Mouse (Mus musculus) gastrocnemius, postnatal 14 days (tissue): ENCODE measurements around the gene Gfra1. TPM values are rescaled to one million over a fixed set of nuclear protein-coding genes. Genes with fewer than 3 reads are reported as not detected.

Experiments
- DNase-seq: peaks from one replicate; pipeline ENCODE4 v3.0.0; 2021; ENCODE audit warnings: mixed read lengths
- intact Hi-C: fragments of 180-260 bp; cut with DNase I; formaldehyde crosslinking; loops from one replicate; pipeline ENCODE4 v1.15.1; 2025; ENCODE audit warnings: low total_unique reads
- total RNA-seq, 2 experiments: library from RNA; stranded (reverse); gene quantifications; 2 replicates each; pipeline ENCODE4 v1.2.3; 2021

Gfra1 gene
- total RNA-seq, 2 experiments from 2014 or later = 4.7 to 6.6 TPM

DNA sequence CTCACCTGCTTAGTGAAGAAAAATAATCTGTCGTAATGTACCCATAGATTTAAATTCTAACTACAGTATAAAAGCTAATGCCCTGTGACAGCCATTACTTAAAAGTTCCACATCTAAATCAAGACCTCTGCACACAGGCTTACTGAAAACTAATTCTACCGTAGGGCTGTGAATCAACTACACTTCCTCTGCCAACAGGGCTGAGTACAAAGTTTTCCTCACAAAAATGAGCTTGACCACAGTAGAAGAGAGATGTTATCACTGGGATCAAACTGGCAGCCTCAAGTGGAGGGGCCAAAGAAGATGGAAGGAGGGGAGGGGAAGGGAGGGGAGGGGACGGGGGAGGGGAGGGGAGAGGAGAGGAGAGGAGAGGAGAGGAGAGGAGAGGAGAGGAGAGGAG is 42.9 kb downstream of the Gfra1 start:
- DNase-seq = no peak
- intact Hi-C loops = no loop called here

DNA sequence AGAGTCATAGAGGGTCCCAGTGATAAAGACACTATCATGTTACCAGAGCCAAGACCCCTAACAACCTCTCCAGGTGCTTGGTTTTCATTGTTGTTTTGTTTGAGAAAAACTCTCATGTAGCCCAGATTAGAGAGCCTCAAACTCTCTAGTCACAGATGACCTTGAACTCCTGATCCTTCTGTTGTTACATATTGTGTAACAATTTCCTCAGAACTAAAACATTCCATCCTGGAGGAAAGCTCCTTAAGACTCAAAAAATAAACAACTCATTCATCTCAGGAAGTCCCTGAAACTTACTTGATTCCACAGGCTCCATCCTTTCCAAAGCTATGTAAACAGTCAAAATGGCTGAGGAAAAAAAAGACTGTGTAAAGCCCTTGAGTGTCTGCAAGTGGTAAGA is 49.0 kb downstream of the Gfra1 start:
- no peak for DNase-seq
- intact Hi-C loops = no loop called here

DNA sequence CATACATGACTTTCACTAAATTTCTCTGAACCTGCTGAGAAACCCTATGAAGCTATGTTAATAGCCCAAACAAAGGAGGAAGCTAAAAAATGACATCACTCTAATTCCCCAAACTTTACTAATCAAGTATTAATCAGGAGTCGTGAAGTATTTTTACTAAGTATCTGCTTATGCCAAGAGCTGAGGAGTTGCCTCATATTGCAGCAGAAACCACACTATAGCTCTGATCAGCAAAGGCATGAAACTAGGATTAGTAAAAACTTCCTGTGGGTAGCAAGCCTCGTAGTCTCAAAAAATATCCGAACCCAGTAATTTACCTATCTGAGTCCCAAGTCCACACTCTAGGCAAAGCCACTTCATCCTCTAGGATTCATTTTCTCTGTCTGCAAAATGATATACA is 55.5 kb downstream of the Gfra1 start:
- intact Hi-C loops = no loop called here
- no peak for DNase-seq

DNA sequence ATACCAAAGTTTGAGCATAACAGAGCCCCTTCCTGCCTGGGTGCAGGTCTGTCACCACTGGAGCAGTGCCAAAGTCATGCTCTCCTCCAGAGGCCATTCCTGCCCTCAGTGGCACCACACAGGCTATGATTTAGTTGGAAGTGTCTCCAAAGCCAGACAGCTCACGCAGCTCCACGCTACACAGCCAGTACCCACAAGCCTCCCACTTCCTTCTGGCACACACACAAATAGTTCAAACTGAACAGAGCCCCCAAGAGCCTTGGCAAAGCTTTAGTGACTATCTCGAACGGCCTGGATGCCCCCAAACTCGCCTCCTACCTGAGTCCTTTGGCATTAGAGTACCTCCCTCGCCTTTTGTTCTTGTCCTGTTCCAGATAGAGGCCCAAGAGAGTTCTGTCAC is 56.5 kb downstream of the Gfra1 start:
- no peak for DNase-seq
- intact Hi-C loops = no loop called here

DNA sequence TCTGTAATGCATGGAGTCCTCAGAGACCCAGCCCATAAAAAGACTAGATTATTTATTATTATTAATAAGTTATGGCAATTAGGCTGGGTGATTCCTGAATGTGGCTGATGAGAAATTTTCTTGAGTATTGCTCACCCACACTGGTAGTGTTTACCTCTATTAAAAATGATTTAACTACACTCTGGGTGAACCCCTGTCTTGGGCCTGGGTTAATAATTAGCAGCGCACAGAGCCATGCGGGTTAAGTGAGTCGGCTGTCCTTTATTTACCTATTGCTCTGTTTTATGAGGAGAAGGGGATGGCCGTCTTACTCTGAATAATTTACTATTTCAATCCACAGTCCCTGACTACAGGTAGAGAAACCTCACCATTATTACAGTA is 59.1 kb downstream of the Gfra1 start:
- DNase-seq = no peak
- intact Hi-C loops = no loop called here

DNA sequence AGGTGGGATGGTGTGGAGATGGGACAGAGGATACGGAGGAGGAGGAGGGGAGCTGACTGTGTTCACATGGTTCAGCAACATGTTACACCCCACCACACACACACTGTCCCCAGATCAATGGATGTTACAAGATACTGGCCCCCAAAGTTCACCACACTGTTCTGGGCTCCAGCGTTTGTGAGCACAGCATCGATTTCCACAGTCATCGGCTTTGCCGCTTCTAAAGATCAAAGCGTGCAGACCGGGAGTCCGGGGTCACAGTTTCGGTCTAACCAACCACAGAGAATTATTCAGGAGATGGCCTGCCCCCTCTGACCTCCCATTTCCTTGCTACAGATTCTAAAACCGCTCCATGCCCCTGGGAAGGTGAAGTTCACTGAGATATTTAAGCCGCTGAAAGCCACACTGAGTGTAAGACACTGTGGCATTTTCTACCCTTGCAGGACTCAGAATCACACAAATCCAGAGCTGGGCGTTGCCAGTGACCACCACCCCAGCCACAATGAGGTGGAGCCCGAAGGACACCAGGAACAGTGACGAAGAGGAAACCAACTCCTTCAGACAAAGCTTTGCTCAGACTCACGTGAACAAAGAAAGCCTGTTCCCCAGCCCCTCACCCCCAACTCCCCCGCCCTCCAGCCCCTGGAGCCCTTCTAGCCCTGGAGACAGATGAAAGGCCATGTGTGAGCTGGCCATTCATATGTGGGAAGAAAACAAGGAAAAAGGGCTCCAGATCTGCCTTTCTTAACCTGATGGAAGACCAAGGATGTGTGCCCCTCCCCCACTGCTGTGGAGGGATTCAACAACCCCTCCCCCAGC is 59.7 kb downstream of the Gfra1 start:
- no peak for DNase-seq
- intact Hi-C loops = no loop called here

DNA sequence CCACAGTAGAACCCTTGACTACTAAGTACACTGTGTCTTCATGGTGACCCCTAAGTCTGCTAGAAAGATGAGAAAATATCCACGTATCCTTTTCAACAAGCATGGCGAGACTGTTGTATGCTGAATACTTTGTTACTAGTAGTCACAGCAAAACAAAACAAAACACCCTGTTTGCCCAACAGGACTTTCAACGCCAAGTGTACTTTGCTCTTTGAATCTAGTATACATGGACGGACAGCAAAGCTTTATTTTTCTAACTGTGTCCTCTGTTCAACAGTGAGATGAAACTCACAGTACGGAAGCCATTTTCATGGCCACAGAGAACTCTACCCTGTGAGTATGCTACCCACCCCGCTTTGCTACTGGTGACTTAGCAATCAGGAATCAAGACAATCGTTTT is 62.6 kb downstream of the Gfra1 start:
- intact Hi-C loops = no loop called here

DNA sequence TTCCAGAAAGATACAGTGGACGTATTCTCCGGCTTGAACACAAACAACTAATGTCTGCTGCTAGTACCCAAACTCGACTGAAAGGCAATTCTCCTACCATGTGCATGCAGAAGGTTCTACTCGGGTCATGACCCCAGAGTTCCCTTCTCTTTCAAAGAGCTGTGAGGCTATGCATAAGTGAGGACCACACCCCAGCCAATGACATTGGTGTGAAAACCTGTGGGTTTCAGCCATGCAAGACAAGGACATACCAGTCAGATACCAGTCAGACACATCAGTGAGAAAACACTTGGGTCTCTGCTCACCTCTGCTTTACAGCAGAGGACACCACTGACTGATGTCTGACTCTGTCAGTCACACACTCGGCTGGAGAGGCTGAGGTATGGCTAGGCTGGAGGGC is 63.9 kb downstream of the Gfra1 start:
- DNase-seq = no peak
- intact Hi-C loops = no loop called here

More for the DNA sequence above, 62.6 kb downstream of the Gfra1 start:
- DNase-seq = no peak

DNA sequence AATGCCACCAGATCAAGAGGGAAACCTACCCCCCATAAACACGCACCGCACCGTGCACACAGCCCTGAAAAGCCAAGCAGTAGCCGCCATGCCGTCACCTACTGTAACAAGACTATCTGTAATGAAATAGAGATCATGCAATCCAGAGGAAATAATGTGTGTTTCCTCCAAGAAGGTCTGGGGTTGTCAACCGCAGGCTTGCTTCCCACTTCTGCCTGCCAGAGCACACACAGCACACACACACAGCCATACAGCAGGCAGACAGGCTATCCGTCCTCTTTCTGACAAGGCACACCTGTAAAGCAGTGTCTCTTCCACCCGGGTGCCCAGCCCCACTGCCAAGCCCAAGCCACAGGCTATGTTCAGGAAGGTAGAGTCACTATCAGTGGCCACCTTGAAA is 66.2 kb downstream of the Gfra1 start:
- DNase-seq = no peak

DNA sequence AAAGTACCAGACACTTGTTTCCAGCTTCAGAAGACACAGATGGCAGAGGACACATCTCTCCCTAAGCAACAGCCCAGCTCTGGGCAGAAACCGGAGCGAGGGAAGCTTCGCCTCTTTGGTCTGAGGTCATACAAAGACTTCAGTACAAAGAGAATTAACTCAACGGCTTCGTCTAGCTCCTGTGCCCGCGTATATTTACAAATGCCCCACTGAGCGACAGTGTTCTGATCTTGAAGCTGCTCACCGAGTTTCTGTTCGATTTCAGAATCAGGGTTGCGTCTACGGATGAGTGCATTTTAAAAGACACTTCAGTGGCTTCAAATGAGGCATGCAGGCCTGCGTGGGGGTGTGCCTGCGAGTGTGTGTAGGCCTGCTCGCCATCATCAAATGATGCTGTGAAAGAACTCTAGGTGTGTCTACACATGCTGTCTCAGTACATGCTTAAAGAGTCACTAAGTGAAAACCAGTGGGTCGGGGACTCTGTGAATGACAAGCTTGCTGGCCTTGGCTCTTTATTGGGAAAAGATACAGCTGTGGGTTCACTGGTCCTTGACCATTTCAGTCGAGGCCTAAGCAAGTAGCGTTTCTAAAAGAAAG is 66.8 kb downstream of the Gfra1 start:
- DNase-seq = no peak
- intact Hi-C loops = no loop called here

More for the DNA sequence above, 66.2 kb downstream of the Gfra1 start:
- intact Hi-C loops = no loop called here

DNA sequence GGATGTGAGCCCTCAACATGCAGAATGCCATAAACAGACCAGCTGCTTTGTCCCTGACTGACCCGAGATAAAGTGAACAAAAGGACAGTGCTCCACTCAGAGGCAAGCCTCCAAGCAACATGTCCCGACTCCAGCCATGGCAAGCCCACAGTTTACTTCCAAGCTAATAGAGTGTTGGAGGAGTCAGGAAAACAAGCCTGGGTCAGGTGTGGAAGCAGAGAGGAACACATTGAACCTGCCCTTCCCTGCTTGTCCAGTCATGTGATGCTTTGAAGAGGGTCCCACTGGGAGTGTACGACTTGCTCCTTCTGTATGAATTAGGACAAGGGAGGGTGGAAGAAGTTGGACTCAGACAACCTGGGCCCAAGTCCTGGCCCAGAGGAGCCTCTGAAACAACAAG is 72.4 kb downstream of the Gfra1 start:
- intact Hi-C loops = no loop called here
- DNase-seq = no peak

DNA sequence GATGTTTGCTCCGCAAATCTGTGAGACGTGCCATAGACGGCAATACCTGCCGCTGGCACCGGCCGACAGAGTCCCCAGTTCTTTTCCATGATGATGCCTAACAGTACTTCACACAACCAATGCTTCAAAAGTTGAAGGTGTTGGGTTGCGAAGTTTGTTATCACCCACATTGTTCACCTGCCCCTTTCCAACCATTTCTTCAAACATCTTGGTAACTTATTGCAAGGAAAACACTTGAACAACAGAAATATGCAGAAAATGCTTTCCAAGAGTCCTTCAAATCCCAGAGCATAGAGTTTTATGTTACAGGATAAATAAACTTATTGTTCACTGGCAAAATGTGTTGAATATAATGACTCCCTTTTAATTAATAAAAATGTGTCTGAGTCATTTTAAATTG is 73.2 kb downstream of the Gfra1 start:
- no peak for DNase-seq
- intact Hi-C loops = no loop called here

DNA sequence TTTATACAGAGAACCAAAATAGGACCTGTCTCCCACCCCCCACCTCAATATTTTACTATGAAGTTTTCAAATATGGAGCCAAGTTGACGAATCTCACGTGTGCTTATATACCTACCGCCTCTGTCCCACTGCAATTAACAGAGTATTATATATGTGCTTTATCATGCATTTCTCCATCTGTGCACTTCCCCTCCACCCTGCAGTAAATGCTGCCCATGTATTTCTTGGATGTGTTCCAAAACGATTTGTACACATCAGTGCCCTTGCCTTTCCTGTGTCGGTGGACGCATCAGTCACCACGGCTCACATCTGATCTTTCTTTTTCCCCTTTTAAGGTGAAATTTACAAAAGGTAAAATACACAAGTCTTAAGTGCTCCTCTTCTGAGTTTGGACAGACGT is 77.7 kb downstream of the Gfra1 start:
- no peak for DNase-seq
- intact Hi-C loops = no loop called here

DNA sequence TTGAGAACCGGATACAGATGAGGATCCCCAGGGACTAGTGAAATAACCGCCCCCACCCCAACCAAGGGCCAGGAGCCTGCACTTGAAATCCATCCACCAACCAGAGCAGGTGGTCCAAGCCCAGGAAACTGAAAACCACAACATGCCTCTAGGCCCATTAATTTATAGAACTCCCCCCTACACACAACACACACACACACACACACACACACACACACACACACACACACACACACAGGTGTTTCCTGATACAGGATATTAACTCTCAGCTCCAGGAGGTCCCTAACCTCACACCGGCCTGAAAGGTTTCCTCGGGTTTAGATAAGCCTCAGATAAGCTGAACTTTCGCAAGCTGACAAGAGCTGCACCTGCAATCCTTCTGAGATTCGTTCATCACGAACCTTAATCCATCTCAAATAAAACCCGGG is 79.0 kb downstream of the Gfra1 start:
- DNase-seq = no peak
- intact Hi-C loops = no loop called here

DNA sequence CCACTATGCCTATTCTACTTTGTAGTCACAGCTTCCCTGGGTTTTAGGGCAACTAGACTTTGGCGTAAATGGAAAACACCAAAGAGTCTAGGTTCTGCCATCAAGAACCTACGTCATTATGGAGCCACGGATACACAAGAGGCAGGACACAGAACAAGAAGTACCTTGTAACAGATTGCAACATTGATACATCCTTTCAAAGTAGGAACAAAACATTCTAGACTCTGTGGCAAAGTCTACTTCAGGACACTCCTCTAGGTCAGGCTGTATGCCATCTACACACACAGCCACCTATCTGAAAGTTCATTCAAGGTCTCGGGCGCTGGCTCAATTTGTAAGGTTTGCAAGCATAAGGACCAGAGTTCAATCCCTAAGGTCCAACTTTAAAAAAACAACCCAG is 81.1 kb downstream of the Gfra1 start:
- intact Hi-C loops = no loop called here
- no peak for DNase-seq

DNA sequence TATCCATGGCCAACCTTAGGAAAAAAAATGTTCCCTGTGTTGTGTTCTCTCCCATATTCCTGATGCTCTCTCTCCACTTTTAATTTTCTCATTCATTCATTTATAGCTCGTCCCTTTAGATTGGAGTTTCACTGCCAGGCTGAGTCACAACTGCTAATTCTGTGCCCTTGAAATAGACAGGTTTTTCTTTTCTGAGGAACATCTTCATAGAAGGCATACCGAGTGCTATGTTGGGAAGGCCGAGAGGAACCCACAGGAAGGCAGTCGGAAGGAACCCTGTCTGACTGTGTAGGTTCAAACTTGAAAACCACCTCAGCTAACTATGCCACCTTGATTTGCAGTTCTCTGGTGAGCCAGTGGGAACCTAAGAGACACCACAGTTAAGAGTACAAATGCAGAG is 81.6 kb downstream of the Gfra1 start:
- intact Hi-C loops = no loop called here
- DNase-seq = no peak

DNA sequence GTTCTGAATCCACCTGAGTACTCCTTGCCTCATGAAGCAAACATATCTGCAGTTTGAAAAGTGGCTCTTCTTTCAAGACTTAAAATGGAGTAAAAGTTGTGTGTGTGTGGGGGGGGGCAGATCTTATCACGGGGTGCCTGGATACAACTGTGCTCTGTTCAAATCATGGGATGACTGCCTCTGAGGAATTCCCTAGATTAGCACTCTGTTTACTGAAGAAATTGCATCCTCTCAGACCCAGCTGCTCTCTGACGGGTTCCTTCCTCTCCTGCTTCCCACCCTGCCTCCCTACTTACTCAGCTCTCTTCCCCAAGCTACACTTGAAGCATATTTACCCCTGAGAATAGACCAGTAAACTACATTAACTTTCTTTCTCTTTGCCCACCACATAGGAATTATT is 87.2 kb downstream of the Gfra1 start:
- no peak for DNase-seq
- intact Hi-C loops = no loop called here

DNA sequence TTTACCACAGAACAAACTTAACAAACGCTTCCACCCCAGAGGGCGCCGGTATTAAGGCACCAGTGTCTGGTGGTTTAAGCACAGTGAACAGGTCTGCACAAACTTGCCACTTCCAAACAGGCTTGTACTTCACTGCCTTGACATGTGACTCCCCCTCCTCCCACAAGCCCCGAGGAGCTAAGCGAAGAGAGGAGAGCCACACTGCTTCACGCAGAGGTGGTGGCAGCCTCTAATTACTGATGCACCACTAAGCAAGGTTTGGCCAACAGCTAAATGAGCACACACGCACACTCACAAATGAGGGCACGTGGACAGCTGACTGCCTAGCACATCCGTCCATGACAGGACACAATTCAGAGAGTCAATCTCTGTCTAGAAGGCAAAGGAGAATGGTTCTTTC is 91.0 kb downstream of the Gfra1 start:
- no peak for DNase-seq
- intact Hi-C loops = no loop called here

DNA sequence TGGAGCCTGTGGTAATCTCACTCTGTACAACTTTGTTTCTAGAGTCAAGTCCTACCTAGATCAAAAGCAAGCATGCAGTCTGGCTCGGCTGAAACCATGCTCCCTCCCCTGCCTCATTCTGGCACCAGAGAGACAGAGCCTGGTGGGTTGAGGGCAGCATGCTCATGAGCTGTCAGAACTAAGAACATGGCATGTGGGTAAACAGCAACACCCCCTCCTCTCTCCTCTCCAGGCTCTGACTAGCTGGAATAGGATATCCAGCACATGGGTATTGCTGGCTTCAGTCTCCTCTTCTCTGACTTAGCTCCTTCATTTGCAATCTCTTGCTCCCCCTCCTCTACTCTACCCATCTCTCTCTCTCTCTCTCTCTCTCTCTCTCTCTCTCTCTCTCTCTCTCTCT is 94.7 kb downstream of the Gfra1 start:
- DNase-seq = no peak
- intact Hi-C loops = no loop called here

DNA sequence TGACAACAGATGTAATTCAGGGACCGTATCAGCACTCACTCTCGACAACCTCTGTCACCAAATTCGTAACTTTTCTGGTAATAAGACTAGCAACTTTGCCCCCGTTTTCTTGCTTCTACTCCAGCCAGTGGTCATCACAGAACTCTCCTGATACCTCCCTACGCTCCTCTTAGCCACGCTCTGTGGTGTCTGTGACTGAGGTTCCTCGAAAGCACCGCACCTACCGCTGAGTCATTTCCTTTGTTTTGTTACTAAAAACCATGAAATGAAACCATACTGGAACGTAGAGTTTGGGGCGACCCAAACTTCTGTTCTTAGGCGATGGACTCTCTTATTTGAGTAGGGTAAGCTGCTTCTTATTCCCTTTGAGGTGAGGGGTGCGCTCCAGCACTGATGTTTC is 97.6 kb downstream of the Gfra1 start:
- intact Hi-C loops = no loop called here

DNA sequence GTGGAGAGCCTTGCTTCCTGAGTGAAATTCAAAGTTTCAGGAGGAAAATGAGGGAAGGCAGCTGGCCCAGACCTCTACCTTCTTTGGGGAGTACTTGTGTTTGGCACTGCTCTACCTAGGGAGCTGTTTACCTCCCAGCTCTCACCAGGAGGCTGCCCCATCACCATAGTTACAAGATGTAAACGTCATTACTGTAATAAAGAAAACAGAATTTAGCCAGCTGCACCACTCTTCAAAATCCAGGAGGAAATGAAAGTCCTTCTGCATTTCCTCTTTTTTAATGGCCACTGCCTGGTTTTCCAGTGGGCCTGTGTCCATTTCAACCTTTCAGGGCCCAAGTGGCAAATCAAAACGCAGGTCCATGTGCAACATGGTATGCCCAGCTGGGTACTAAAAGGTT is 101.8 kb downstream of the Gfra1 start:
- intact Hi-C loops = no loop called here
- no peak for DNase-seq

More for the DNA sequence above, 97.6 kb downstream of the Gfra1 start:
- DNase-seq = no peak
